Mouse (Mus musculus): ENCODE results near the gene Cd163.
A peak's percentile ranks its signal among the peaks of the same experiment; 100 is the strongest.
"Not testable (repeated sequence)": the region's sequence is repeated elsewhere in the genome, so short reads cannot be mapped to it uniquely, and the experiment has no call there.

Cd163 gene

DNA sequence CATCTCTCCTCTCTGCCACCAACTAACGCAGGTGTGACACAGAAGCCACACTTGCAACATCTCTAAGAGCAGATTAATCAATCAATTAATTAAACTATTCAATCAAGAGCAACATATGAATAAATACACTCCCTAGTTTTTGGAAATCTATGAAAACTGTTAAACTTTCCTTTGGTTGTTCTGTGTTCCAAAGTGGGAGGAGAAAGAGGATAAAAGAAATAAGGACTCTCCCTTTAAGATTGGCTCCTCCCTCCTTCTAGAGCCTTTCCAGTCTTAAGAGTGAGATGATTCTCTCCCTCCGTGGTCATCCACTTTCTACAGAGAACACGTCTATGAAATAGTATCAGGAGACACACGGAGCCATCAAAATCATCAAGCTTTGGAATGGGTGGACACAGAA is at the start of gene Cd163:
Gene Cd163 (plus strand): TSS at position 301 of the 400 bp plus-strand sequence.
- DNase-seq = no peak

- no peak for DNase-seq
Measured at GRCm38 (mm10) chr6:124255721-124256470, 48.6 kb upstream of the Cd163 start.

DNA sequence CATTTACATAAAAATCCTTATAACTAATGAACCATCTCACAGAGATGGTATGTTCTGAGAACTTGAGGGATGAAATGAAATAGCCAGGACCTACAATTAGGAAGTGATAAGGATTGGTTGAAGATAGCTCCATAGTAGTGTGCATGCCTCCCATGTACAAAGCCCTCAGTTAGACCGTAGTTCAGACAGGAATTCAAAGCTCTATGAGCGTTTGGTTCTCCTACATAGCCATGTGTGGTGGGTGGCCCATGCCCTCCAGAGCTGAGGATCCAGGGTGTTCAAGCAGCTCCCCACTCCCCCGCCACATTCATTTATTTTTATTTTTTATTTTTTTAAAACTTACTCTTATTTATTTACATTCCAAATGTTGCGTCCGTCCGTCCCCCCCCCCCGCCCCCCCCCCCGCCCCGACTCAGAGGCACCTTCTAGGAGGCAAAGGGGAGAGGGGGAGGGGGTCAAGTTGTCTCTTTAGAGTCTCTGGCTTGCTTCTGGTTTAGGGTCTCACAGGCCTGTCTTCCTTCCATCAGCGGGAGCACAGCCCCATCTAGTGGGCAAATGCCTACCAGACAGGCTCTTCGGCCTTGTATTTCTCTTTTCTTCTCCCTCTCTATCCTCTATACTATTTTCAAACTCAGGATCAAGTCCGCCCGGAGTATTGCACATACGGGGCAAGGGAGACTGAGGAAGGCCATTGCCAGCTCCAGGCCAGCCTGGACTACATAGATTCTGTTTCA is 44.1 kb upstream of the Cd163 start:
- peak; percentile 85 to 86 for DNase-seq

DNA sequence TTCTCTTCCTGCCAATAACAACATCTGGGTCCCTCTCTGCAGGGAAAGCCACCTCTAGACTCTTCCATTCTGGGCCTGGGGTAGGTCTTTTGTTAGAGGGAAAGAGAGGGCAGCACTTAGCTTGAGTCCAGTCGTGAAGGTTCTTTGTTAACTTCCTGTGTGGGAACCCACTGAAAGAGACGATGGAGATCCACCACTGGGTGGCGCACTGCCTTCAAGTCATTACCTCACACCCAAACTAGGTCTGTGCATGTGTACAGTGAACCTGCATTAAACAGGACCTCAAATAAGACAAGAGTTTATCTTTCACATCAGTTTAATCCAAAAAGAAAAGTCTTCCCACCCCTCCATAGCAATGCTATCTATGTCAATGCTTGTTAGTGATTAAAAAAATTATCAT is 41.8 kb upstream of the Cd163 start:
- peak; percentile 84 to 87 for DNase-seq

DNA sequence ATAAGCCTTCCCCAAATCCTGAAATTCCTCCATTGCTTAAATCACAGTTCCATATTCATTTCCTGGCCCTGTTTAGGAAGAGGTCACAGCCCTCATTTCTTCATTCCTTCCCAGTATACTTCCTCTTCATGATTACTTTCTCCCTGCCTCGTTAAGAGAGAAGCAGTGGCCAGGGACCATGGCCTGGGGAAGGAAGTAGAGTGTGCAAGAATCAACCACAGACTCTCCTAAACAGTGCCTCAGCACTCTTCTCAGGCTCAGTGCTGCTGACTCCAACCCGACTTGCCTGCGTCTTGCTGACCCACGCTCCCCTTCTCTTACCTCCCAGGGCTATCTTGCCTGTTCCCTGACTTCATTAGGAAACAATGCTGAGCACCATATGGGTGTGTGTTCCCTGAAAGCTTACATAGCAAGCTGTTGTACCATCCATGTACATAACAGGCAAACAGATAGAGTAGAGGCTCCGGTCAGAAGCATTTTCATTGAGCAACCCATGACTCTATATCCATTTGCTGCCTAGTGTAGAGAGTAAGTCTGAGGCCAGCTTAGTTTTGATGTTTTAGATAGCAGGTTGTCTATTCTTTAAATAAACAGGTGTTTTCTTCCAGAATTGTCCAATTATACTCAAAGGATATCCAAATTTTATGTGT is 31.1 kb upstream of the Cd163 start:
- no peak for DNase-seq

DNA sequence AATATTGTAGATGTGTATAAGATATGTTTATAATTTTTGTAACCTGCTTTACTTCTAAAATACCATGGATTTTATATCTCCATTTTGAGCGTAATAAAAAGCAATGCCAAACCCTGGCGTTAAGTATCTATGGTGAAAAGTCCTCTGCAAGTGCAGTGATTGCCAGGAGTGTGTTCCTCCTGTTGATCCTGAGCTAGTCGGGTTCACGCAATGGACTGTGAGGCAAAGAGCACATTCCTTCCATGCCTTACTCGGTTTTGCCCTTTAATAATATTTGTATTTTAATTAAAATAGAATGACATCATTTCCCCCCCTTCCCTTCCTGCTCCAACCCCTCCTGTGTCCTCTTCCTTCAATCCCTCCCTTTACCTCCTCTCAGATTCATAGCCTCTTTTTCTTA is 26.8 kb upstream of the Cd163 start:
- no peak for DNase-seq

DNA sequence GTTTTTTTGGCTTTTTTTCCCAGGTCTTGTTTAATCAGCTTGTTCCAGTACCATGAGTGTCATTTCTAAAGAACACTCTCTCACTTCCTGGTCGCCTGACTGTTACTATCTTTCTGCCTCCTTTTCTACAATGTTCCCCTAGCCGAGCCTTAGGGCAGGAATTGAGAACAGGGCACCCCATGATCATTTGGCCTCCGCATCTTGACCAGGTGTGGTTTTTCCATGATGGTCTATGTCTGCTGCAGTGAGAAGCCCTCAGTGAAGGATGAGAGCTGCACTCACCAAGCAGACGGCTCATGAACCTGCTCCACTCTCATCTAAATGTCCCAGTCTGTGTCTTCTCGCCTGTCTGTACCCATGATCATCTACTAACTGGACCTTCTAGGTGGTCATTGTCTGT is 26.2 kb upstream of the Cd163 start:
- no peak for DNase-seq

DNA sequence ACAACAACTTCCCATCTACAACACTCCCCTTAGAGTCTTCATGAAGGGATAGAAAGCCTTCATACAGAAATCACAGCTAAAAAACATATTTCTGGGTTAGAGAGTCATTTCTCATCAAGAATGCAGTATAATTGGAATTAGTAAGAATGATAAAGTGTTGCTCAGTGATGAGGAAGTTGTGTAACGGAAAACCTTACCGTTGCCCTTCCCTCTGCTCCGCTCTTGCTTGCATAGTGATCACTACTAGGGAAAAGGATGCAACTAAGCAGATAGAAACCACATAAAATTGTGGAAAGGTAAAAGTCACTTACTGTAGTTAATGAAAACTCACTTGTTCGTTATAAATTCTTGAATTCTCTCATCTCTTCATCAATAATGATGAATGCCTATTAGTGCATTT is 21.7 kb upstream of the Cd163 start:
- DNase-seq = no peak

DNA sequence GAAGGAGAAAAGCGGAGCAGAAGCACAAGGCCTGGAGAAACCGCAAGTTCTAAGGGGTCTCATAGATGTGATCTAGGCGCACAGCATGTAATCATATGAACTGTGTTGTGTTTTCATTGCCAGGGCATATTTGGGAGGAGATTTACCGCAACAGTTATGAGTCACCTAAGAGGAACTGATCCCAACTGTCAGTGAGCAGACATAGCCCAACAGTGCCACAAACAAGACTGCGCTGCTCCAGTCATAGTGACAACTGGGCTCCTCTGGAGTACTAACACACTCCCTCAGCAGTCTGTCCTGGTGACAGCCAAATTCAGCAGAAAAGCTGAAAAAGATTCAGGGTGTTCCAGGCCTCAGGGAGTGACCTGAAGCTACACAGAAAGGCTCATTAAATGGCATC is 7.1 kb upstream of the Cd163 start:
- not testable (repeated sequence) for DNase-seq

DNA sequence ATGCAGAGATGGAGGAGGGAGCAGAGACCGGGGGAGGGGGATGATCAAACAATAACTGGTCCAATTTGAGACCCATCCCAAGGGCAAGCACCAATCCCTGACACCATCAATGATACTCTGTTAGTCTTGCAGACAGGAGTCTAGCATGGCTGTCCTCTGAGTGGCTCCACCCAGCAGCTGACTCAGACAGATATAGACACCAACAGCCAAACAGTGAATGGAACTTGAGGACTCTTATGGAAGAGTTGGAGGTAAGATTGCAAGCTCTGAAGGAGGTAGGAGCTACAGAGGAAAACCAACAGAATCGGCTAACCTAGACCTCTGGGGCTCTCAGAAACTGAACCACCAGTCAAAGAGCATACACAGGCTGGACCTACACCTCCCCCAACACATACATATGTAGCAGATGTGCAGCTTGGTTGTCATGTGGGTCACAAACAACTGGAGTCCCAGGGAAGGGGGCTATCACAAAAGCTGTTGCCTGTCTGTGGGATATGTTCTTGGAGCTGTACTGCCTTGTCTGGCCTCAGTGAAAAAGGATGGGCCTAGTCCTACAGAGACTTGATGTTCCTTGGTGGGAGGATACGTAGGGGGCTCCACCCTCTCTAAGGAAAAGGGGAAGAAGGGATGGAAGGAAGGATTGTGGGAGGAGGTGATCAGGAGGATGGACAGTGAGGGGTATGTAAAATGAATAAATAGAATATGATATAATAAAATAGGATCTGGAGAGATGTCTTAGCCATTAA is 2.8 kb upstream of the Cd163 start:
- no peak for DNase-seq

GRCm38 (mm10) chr6:124308935-124309334 is 4.5 kb downstream of the Cd163 start:
- no peak for DNase-seq

DNA sequence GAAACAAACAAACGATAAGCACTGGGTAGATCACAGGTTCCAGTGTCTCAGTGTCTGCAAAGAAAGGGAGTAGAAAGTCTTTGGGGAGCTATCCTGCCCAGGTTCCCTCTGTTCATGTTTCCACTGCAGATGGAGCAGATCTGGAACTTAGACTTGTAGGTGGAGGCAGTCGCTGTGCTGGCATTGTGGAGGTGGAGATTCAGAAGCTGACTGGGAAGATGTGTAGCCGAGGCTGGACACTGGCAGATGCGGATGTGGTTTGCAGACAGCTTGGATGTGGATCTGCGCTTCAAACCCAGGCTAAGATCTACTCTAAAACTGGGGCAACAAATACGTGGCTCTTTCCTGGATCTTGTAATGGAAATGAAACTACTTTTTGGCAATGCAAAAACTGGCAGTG is 7.8 kb downstream of the Cd163 start:
- no peak for DNase-seq

GRCm38 (mm10) chr6:124320371-124320770 is 15.9 kb downstream of the Cd163 start:
- DNase-seq = no peak

DNA sequence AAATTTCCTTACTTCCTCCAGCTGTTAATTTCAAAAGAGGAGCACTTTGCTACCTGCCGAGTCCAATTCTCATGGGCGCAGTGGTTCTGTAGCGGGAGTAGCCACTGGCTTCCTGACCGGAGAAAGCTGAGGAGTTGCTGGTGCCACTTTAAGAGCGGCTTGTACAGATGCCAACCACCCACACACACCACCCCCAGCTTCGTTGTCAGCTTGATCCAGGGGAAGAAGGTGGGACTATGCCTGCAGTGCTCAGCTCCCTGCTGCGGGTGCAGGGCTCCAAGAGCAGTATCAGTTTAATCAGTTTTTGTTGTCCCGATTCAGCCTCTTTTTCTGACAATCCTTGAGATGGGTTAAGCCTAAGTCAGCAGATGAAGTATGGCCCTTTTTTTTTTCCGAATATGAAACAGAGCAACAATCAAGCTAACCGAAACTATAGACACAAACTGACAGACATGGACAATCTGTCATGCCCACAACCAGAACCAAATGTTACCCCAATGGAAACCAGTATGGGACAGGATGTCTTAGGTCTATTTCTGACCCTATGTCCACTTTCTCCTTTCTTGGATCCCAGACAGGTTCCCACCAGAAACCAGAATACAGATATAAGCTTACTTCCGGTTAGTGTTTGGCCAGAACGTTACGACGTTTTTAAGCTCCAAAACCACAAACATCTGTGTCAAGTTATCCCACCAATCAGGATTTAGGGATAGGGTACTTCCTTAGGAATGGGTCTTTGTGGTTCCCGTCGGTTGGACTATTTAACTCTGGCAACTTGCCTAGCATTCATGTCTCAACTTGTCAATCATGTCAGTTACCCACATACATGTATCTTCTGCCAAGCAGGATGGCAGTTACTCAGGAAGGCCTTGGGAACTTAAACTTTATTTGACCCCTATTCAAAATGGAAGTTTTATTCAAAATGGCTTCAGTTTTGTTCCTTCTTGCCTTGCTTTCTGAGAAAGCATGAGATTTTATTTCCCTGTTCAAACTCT is 17.3 kb downstream of the Cd163 start:
- peak; percentile 28 to 31 for DNase-seq

- no peak for DNase-seq
Measured at GRCm38 (mm10) chr6:124328394-124328991, 24.0 kb downstream of the Cd163 start.

DNA sequence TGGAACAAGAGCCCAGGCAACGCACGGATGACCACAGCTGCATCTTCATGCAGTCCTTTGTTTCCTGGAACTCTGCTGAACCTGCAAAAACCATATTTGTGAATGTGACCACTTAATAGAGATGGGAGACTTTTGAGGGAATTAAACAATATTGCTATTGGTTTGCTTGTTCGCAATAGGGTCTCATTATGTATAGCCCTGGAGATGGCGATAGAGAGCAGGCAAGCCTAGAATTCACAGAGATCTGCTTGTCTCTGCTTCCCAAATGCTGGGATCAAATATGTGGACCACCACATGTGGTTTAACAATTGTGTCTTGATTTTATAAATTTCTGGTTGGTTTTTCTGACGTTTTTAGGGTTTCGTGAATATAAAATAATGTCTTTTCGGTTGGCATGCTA is 25.2 kb downstream of the Cd163 start:
- DNase-seq = peak; percentile 24 to 25

- DNase-seq = no peak
Measured at GRCm38 (mm10) chr6:124345096-124345495, 40.6 kb downstream of the Cd163 start.

DNA sequence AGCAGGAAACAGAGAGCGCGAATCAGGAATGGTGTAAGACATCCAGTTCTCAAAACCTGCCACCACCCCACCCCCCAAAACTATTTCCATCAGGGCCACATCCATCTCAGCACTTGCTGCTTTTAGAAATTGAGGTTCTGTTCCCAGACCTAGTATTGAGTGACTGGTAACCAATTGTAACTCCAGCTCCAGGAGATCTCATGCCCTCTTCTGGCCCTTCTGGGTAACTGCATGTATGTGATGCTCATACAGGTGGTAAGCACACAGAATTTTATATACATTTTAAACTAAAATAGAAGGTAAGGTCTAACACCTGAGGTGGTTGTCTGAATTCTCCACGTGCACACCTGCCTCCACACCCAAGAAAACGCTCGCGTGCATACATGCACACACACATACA is 42.2 kb downstream of the Cd163 start:
- DNase-seq = peak in 1 of 2 experiments; percentile 5

- no peak for DNase-seq
Measured at GRCm38 (mm10) chr6:124353246-124353645, 48.8 kb downstream of the Cd163 start.

DNA sequence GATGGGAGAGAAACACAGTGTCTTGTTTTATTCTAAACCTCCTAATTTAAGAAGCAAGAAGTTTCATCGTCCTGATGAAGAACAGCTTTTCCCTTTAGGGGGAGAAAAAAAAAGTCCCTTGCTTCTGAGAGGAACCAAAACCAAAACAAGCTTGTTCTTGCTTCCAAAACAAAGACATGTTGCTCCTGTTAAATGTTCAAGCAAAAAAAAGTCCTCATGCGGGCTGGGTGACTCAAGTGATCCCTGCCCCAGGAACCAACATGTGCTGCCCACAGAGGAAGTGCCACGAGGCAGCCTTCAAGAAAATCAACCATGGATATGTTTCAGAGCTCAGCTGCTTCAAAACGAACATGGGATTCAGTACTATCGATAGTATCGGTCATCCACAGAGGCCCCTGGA is 54.5 kb downstream of the Cd163 start:
- no peak for DNase-seq

GRCm38 (mm10) chr6:124360549-124360948 is 56.1 kb downstream of the Cd163 start:
- no peak for DNase-seq

All from B cell, adult 2 months (primary cell).